In genomic region chr11:20059736-20060135, GRCm38 (mm10) we compare ENCODE assay signal across 18 mouse cellular contexts.
"Had no signal": no experiment of that assay in that cellular context is flagged by ENCODE, and none has a peak within 500 bp of the region (broad histone marks: within the 10 kb centered on the region; RNA-seq: fewer than 3 reads in every experiment).

No protein-coding gene starts in this region.

- H3K27ac ChIP-seq: lung, embryonic 15.5 days; macrophage; midbrain, embryonic 13.5 days; midbrain, embryonic 15.5 days; neural tube, embryonic 12.5 days; stomach, embryonic 15.5 days; stomach, postnatal 0 days had no signal

- H3K4me2 ChIP-seq: lung, embryonic 15.5 days; midbrain, embryonic 11.5 days; midbrain, embryonic 13.5 days; midbrain, embryonic 15.5 days; neural tube, embryonic 12.5 days; stomach, embryonic 15.5 days had no signal

- H3K9ac ChIP-seq: liver, postnatal 0 days; lung, embryonic 15.5 days; midbrain, embryonic 13.5 days; midbrain, embryonic 15.5 days; neural tube, embryonic 12.5 days; stomach, embryonic 15.5 days had no signal

- H3K27me3 ChIP-seq: lung, embryonic 15.5 days; megakaryocyte, embryonic 14.5 days; midbrain, embryonic 13.5 days; midbrain, embryonic 15.5 days; neural tube, embryonic 12.5 days; stomach, embryonic 15.5 days had no signal

- DNase-seq: liver, postnatal 0 days; lung, adult 2 months; lung, postnatal 14 days; lung, postnatal 36 days; right cerebral cortex, postnatal 14 days; thymus, adult 18-20 months; thymus, postnatal 25 days; thymus, postnatal 4 days had no signal

- H3K9me3 ChIP-seq: lung, embryonic 15.5 days; megakaryocyte, embryonic 14.5 days; midbrain, embryonic 13.5 days; midbrain, embryonic 15.5 days; neural tube, embryonic 12.5 days; stomach, embryonic 15.5 days had no signal

- H3K4me1 ChIP-seq: lung, embryonic 15.5 days; midbrain, embryonic 13.5 days; midbrain, embryonic 15.5 days; neural tube, embryonic 12.5 days; stomach, embryonic 15.5 days had no signal

- H3K4me3 ChIP-seq: lung, embryonic 15.5 days; megakaryocyte, embryonic 14.5 days; midbrain, embryonic 13.5 days; midbrain, embryonic 15.5 days; neural tube, embryonic 12.5 days; stomach, embryonic 15.5 days had no signal

- ATAC-seq: liver, postnatal 0 days; lung, postnatal 0 days; midbrain, embryonic 13.5 days; midbrain, embryonic 15.5 days had no signal
